Mouse (Mus musculus) olfactory bulb, adult 2 months (tissue): Measurements from ENCODE around the gene Pik3r5.

Experiments
- CTCF ChIP-seq: fragments of 200-500 bp; IDR thresholded peaks from 2 replicates; pipeline ENCODE4 v1.5.1; 2012; ENCODE audit warnings: low read depth, mild to moderate bottlenecking, low read length, moderate library complexity; ENCODE audit not compliant: insufficient read depth
- POLR2A ChIP-seq: fragments of 200-500 bp; IDR thresholded peaks from 2 replicates; pipeline ENCODE4 v1.6.1; 2012; ENCODE audit warnings: mild to moderate bottlenecking, low read depth, low read length, moderate library complexity; ENCODE audit not compliant: insufficient read depth

DNA sequence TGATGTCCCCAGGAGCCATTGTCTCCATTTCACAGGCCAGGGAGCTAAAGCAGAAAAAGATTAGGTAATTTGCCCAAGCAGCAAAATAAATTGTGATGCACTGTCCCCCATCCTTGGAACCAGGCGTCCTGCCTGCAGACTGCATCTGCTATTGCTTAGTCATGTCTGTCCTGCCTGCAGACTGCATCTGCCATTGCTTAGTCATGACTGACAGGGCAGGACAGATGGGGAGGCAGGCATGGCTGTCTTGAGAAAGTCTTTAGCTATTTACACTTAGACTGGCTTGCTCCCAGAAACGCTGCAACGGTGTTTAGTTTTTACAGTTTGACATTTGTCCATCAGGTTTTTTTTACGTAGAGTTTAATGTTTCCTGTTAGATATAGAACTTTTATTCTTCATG, 104.5 kb downstream of the Pik3r5 start:
- TF ChIP-seq CTCF (no peak), POLR2A (no peak)
